Mouse (Mus musculus) left cerebral cortex, postnatal 4 days (tissue): ENCODE measurements around the gene Polr2m. TPM values are rescaled to one million over a fixed set of nuclear protein-coding genes. Genes with fewer than 3 reads are reported as not detected.
A peak's percentile ranks its signal among the peaks of the same experiment; 100 is the strongest.
"Not testable (repeated sequence)": the region's sequence is repeated elsewhere in the genome, so short reads cannot be mapped to it uniquely, and the experiment has no call there.

Experiments used
- DNase-seq: peaks from one replicate; pipeline ENCODE4 v3.0.0-alpha.2; 2022
- intact Hi-C: fragments of 180-260 bp; cut with DNase I; formaldehyde crosslinking; loops from one replicate; pipeline ENCODE4 v1.15.1; 2025
- total RNA-seq, 2 experiments: library from RNA; stranded (reverse); gene quantifications; 2 replicates each; pipeline ENCODE4 v1.2.3; 2021

Polr2m gene
- total RNA-seq, result 100 to 1,000 TPM; 178 to 184 TPM

- peak; percentile 94 for DNase-seq
- intact Hi-C loops, result no loop called here
Observed at GRCm38 (mm10) chr9:71485475-71486094, at the start of gene Polr2m. Gene Polr2m, minus strand, starts transcription at chr9:71485935.

- intact Hi-C loops, result no loop called here
- DNase-seq, result no peak
Observed at GRCm38 (mm10) chr9:71535036-71535435, 49.3 kb upstream of the Polr2m start.

- intact Hi-C loops, result no loop called here
- DNase-seq, result no peak
Observed at GRCm38 (mm10) chr9:71529960-71530359, 44.2 kb upstream of the Polr2m start.

DNA sequence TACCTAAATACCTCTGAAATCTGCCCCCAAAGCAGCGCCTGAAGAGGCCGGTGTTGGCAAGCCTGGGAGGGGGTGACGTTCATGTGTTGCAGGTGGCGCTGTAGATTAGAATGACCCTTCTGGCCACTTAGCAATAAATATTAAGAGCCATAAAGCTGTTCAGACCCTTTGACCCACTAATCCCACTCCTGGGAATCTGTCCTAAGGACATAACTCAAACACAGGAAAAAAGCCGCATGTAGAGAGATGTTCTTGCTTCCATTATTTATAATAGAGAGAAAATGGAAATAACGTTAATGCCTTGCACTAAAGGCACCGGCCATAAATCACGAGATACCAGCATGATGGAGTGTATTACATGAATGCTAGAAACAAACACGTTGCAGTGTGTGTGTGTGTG lies 41.7 kb upstream of the Polr2m start:
- no peak for DNase-seq
- intact Hi-C loops, result no loop called here

GRCm38 (mm10) chr9:71523901-71524300 lies 38.2 kb upstream of the Polr2m start:
- intact Hi-C loops, result no loop called here
- DNase-seq, result no peak

- no peak for DNase-seq
- intact Hi-C loops, result no loop called here
Observed at GRCm38 (mm10) chr9:71519836-71520235, 34.1 kb upstream of the Polr2m start.

GRCm38 (mm10) chr9:71517487-71517886 lies 31.8 kb upstream of the Polr2m start:
- no peak for DNase-seq
- intact Hi-C loops, result no loop called here

GRCm38 (mm10) chr9:71515862-71516261 lies 30.1 kb upstream of the Polr2m start:
- DNase-seq, result no peak
- intact Hi-C loops, result no loop called here

- intact Hi-C loops, result no loop called here
- DNase-seq, result no peak
Observed at GRCm38 (mm10) chr9:71513566-71513965, 27.8 kb upstream of the Polr2m start.

DNA sequence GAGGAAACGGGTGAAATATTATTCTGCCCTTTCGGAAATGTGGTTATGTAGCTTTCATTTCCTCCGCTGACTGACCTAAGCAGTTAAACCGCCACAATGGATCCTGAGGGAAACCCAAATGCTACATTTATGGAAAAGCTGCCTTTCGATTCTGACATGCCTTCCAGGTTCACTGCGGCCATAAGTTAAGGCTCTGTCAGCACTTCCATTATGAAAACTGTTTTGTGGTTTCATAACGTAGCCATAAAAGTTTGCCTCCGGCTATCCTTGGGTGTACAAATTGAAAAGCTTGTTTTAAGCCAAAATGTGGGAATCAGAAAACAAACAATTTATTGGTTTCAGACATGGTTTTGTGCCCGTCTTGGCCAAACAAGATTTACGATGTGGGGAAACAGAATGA lies 27.2 kb upstream of the Polr2m start:
- intact Hi-C loops, result no loop called here
- DNase-seq, result no peak

GRCm38 (mm10) chr9:71498391-71499182 lies 12.9 kb upstream of the Polr2m start:
- DNase-seq, result no peak
- intact Hi-C loops, result no loop called here

GRCm38 (mm10) chr9:71496637-71497036 lies 10.9 kb upstream of the Polr2m start:
- no peak for DNase-seq
- intact Hi-C loops, result no loop called here

GRCm38 (mm10) chr9:71493771-71494170 lies 8.0 kb upstream of the Polr2m start:
- intact Hi-C loops, result no loop called here
- DNase-seq, result no peak

DNA sequence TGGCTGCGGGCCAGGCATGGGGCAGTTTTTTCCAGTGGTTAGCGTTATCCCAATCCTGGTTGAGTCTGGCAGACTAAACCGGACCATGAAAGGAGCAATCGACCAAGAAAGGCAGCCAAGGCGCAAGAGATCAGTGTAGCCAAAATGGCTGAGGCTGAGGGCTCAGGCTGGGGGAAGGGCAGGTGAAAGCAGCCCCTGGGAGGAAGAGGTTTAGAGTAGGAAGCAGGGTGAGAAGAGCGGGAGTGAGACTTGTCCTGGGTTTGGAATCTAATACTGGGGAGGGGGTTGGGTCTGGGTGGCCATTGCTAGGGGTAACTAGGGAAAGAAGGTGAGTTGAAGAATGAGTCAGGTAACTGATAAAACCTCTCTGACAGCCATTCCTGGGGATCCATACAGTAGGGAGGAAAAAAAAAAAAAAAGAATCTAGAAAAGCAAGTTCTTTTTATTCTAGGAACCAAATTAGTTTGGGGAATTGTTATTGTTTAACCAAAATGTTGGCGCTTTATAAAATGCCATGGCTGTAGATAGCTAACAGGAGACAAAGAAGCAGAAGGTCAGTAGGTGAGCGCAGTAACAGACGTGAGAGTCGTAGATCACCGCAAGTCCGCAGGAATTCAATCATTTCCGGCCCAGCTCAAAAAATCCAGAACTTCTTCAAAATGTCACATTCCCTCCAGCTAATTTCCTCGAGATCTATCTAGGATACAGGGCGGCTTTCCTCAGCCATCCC lies 6.7 kb upstream of the Polr2m start:
- intact Hi-C loops, result no loop called here
- no peak for DNase-seq

- intact Hi-C loops, result no loop called here
- DNase-seq, result no peak
Observed at GRCm38 (mm10) chr9:71490076-71490475, 4.3 kb upstream of the Polr2m start.

GRCm38 (mm10) chr9:71486127-71486526 lies 392 bp upstream of the Polr2m start:
- intact Hi-C loops, result no loop called here
- no peak for DNase-seq

DNA sequence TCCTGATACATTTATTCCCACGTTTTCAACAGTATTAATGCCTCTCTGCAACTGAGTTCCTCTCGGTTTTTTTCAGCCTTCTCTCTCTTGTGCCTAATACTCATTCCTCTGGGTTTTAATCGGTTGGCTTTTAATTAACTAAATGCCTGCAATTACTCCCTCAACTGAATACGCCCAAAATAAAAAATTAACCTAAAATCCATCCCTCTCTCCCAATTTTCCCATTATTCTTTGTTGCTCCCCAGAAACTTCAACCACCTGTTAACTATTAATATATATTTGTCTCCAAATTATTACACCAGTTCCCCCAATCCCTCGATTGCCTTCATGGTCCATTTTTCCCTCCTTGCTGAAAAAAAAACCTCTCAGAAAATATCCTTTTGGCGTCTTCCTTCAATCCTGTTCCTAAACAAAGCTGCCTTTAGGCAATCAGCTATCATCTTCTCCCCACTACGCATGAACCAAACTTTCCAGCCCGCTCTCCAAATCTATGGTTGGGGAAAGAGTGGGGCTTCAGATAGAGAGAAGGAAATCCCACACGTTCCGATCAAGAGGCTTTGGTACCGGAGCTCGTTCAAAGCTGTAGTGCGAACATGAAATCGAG lies 762 bp downstream of the Polr2m start:
- DNase-seq, result no peak
- intact Hi-C loops, result no loop called here

DNA sequence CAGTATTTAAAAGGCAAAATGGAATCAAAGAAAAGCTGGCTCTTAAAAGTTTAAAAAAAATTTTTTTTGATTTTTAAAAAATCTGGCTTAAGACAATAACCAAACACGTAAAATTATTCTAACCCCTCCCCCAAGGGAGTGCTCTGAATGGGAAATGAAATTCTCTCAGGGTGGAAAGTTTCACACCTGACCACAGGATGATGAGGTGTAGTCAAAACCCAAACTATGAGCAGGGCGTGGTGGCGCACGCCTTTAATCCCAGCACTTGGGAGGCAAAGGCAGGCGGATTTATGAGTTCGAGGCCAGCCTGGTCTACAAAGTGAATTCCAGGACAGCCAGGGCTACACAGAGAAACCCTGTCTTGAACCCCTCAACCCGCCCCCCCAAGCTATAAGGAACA lies 1.9 kb downstream of the Polr2m start:
- DNase-seq, intact Hi-C loops: not testable (repeated sequence)

- intact Hi-C loops, result no loop called here
- DNase-seq, result no peak
Observed at GRCm38 (mm10) chr9:71480305-71480704, 5.4 kb downstream of the Polr2m start.

- DNase-seq, result no peak
- intact Hi-C loops, result no loop called here
Observed at GRCm38 (mm10) chr9:71479413-71479812, 6.3 kb downstream of the Polr2m start.

GRCm38 (mm10) chr9:71478596-71478995 lies 7.1 kb downstream of the Polr2m start:
- intact Hi-C loops, result no loop called here
- DNase-seq, result no peak
